Mouse (Mus musculus): ENCODE measurements at regions not wholly inside any gene's neighbourhood (a gene's known extent, or its start where the extent isn't known, plus 50 kb on each side); places are given as distances from the start of the nearest gene placed in this dataset.

DNA sequence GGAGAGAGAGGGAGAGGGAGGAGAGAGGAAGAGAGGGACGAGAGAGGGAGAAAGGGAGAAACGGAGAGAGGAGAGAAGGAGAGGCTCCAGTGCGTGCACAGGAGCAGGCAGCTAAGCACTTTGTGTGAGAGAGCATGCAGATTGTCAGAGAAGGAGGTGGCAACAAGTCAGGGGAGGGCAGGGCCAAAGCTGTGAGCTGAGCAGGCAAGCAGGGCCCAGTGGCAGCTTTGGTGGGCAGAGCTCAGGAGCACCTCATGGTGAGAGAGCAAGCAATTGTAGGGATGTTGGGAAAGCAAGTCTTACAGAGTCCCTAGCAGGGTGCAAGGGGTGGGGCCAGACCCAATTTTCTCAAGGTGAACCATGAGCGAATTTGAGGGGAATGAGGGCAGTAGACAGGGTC, 234.3 kb upstream of the Hey2 start:
- peak overlapping the region; percentile 56 for H3K4me2 ChIP-seq (ENCODE audit: low read depth, low read length)
- peak overlapping the region; percentile 58 for H3K27ac ChIP-seq (ENCODE audit: low read length)
- WGBS, result 23% methylated on average over 4 of the region's 4 CpGs

DNA sequence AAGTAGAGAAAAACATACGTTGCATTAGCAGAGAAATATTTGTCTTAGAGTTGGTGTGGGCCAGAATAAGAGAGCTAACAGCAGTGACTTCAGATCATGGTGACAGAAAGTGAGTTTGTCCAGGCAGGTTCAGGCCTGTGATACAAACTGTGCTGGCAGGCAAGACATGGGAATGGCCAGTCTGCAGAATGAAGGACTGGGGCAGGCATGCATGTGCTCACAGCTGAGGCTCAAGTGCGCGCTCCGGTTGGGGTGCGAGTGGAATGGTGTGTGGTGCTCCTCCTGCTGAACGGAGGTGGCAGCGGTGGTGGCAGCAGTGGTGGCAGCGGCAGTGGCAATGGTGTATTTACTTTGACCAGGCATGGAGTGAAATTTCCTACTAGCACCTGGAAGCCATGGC, 233.8 kb upstream of the Hey2 start:
- Histone ChIP-seq H3K4me3 (ENCODE audit: low read length) (no peak overlapping the region), H3K27ac (ENCODE audit: low read length) (peak overlapping the region; percentile 58), H3K36me3 (ENCODE audit: control insufficient read depth, insufficient read depth) (no peaks in the 10 kb centered on the region), H3K27me3 (ENCODE audit: control insufficient read depth, insufficient read depth, low read length) (no peaks in the 10 kb centered on the region), H3K9ac (ENCODE audit: low read length) (0 out of 2 replicates have a peak overlapping the region, but pooled peaks have one; percentile 9), H3K4me1 (ENCODE audit: control insufficient read depth, insufficient read depth, low read length) (peaks cover 13% of the 10 kb centered on the region), H3K9me3 (replicated peaks; ENCODE audit: control insufficient read depth, low read length) (no peaks in the 10 kb centered on the region), H3K4me2 (ENCODE audit: low read depth, low read length) (peak overlapping the region; percentile 56)
- 31% methylated on average over 8 of the region's 8 CpGs for WGBS
- ATAC-seq (replicated peaks; ENCODE audit: extremely low read depth, insufficient read depth, low FRiP score), result peak; percentile 54

More for the DNA sequence above, 234.3 kb upstream of the Hey2 start:
- no peaks in the 10 kb centered on the region for H3K36me3 ChIP-seq (ENCODE audit: control insufficient read depth, insufficient read depth)
- H3K27me3 ChIP-seq (ENCODE audit: control insufficient read depth, insufficient read depth, low read length), result no peaks in the 10 kb centered on the region
- no peak overlapping the region for H3K4me3 ChIP-seq (ENCODE audit: low read length)
- H3K4me1 ChIP-seq (ENCODE audit: control insufficient read depth, insufficient read depth, low read length), result peaks cover 13% of the 10 kb centered on the region
- 0 out of 2 replicates have a peak overlapping the region, but pooled peaks have one; percentile 9 for H3K9ac ChIP-seq (ENCODE audit: low read length)
- ATAC-seq (replicated peaks; ENCODE audit: extremely low read depth, insufficient read depth, low FRiP score), result peak; percentile 82
- no peaks in the 10 kb centered on the region for H3K9me3 ChIP-seq (replicated peaks; ENCODE audit: control insufficient read depth, low read length)

DNA sequence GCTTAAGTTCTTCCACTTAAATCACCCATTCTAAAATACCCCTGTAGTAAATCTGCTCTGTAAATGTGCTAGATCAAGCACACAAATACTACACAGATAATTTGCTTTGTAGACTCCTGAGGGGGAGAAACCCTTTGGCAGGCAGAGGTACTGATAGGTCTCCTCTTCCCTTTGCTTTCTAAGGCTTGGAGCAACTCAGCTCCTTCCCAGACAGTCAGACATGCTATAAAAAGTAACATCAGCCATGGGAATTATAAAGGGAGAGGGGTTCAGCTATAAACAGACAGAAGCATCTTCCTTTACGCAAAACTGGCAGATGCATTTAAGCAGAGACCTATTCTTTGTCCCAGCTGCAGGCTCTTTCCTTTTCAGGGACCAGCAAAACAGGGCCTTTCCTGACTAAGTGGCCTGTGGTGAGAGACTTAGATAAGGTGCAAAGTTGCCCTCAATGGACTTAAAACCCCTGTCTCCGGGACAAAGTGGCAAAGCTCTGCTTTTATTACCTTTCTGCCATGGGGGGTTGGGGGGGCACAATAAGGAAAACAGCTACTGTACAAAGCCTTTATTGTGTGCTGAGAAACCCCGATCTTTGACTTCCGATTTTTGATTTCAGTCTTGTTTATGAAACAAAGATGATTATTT, 231.5 kb upstream of the Hey2 start:
- Histone ChIP-seq H3K27me3 (ENCODE audit: control insufficient read depth, insufficient read depth, low read length) (no peaks in the 10 kb centered on the region), H3K9me3 (replicated peaks; ENCODE audit: control insufficient read depth, low read length) (no peaks in the 10 kb centered on the region), H3K4me1 (ENCODE audit: control insufficient read depth, insufficient read depth, low read length) (peaks cover 13% of the 10 kb centered on the region), H3K36me3 (ENCODE audit: control insufficient read depth, insufficient read depth) (no peaks in the 10 kb centered on the region), H3K4me2 (ENCODE audit: low read depth, low read length) (no peak overlapping the region), H3K4me3 (ENCODE audit: low read length) (no peak overlapping the region), H3K9ac (ENCODE audit: low read length) (no peak overlapping the region), H3K27ac (ENCODE audit: low read length) (no peak overlapping the region)
- no peak for ATAC-seq (replicated peaks; ENCODE audit: extremely low read depth, insufficient read depth, low FRiP score)
- WGBS, result 43% methylated on average over 4 of the region's 4 CpGs

DNA sequence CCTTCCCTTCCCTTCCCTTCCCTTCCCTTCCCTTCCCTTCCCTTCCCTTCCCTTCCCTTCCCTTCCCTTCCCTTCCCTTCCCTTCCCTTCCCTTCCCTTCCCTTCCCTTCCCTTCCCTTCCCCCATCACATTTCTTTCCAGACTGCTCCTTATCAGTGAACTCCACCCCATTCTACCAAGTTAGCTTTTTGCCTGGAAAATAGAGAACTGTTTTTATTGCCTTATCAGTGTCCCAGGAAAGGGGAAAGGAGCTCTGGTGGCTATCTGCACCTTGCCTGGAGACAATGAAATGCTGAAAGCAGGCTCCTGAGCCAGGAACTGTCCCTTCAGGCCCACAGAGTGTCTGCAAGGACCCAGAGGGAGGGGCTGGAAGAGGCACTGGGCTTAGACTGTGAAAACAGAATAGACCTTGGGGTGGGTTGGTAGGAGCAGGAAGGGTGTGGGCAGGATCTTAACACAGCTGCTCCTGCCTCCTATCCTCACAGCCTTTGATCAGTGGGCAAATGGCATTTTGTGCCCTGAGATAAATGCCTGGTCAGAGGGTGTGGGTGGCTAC, 226.1 kb upstream of the Hey2 start:
- Histone ChIP-seq H3K27me3 (ENCODE audit: control insufficient read depth, insufficient read depth, low read length) (no peaks in the 10 kb centered on the region), H3K9me3 (replicated peaks; ENCODE audit: control insufficient read depth, low read length) (no peaks in the 10 kb centered on the region), H3K4me1 (ENCODE audit: control insufficient read depth, insufficient read depth, low read length) (0 out of 2 replicates have a peak, but pooled peaks cover 3% of the 10 kb centered on the region), H3K4me3 (ENCODE audit: low read length) (no peak overlapping the region), H3K27ac (ENCODE audit: low read length) (no peak overlapping the region), H3K36me3 (ENCODE audit: control insufficient read depth, insufficient read depth) (no peaks in the 10 kb centered on the region), H3K4me2 (ENCODE audit: low read depth, low read length) (no peak overlapping the region), H3K9ac (ENCODE audit: low read length) (no peak overlapping the region)
- ATAC-seq (replicated peaks; ENCODE audit: extremely low read depth, insufficient read depth, low FRiP score), result 0 out of 2 replicates have a peak, but pooled peaks have one; percentile 10

DNA sequence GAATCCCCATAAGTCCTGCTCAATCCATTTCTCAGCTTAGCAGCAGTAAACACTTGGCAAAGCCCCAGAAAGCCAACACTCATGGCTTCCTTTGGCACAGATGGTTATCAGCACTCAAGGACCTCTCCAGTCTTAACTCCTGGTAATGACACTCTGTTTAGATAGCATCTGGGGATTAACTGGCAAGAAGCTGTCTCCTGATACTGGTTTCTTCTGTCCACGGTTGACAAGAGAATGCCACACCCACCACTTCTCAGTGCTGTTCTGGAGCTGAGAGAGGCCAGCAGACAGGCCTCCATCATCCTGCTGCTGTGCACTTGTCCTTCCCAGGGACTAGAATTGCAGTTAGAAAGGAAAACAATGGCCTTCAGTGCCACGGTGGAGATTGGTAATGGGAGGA, 220.1 kb upstream of the Hey2 start:
- no peak overlapping the region for H3K4me2 ChIP-seq (ENCODE audit: low read depth, low read length)
- H3K9ac ChIP-seq (ENCODE audit: low read length), result no peak overlapping the region
- no peak overlapping the region for H3K27ac ChIP-seq (ENCODE audit: low read length)
- H3K4me1 ChIP-seq (ENCODE audit: control insufficient read depth, insufficient read depth, low read length), result no peaks in the 10 kb centered on the region
- no peaks in the 10 kb centered on the region for H3K36me3 ChIP-seq (ENCODE audit: control insufficient read depth, insufficient read depth)
- no peaks in the 10 kb centered on the region for H3K9me3 ChIP-seq (replicated peaks; ENCODE audit: control insufficient read depth, low read length)
- no peak for ATAC-seq (replicated peaks; ENCODE audit: extremely low read depth, insufficient read depth, low FRiP score)
- no peaks in the 10 kb centered on the region for H3K27me3 ChIP-seq (ENCODE audit: control insufficient read depth, insufficient read depth, low read length)
- H3K4me3 ChIP-seq (ENCODE audit: low read length), result no peak overlapping the region
- WGBS, result 14% methylated on average over 2 of the region's 2 CpGs

DNA sequence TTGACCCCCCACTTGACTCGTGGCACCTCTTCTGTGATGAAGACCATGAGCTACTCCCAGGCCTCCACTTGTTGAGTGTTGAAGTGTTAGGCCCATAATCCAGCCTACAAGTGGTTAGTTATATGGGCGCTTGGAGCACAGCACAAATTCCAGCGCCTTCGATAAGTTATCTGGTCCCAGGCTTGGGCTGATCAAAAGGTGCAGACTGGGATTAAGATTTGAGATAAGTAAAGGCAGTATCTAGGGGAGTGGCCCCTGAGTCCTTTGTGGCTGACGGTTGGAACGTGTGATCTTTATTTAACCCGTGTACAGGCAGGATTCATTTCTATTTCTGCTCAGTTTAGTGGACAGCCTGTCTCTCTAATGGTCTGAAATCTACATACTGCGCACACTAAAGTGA, 210.7 kb upstream of the Hey2 start:
- Histone ChIP-seq H3K9me3 (replicated peaks; ENCODE audit: control insufficient read depth, low read length) (no peaks in the 10 kb centered on the region), H3K9ac (ENCODE audit: low read length) (peak overlapping the region; percentile 60), H3K36me3 (ENCODE audit: control insufficient read depth, insufficient read depth) (no peaks in the 10 kb centered on the region), H3K4me1 (ENCODE audit: control insufficient read depth, insufficient read depth, low read length) (peaks cover 8% of the 10 kb centered on the region), H3K27ac (ENCODE audit: low read length) (peak overlapping the region; percentile 92), H3K4me2 (ENCODE audit: low read depth, low read length) (no peak overlapping the region), H3K27me3 (ENCODE audit: control insufficient read depth, insufficient read depth, low read length) (no peaks in the 10 kb centered on the region), H3K4me3 (ENCODE audit: low read length) (no peak overlapping the region)
- peak; percentile 94 for ATAC-seq (replicated peaks; ENCODE audit: extremely low read depth, insufficient read depth, low FRiP score)
- WGBS, result 40% methylated on average over 8 of the region's 8 CpGs

DNA sequence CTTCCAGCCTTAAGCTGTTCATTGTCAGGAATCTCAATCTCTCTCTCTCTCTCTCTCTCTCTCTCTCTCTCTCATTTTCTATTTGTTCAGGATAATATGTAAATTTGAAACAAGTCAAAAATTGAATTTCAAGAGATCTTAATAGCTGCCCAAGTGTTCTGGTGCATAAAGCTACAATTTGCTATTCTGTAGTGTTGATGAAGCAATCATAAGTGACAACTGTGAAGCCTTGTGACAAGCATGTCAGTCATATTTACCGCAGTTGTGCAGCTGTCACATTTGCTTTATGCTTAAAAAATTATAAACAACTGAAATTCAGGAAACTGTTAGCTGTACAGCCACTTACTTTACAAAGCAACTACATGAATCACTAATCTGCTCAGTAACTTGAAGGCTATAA, 208.6 kb upstream of the Hey2 start:
- Histone ChIP-seq H3K36me3 (ENCODE audit: control insufficient read depth, insufficient read depth) (no peaks in the 10 kb centered on the region), H3K9ac (ENCODE audit: low read length) (no peak overlapping the region), H3K4me1 (ENCODE audit: control insufficient read depth, insufficient read depth, low read length) (peaks cover 8% of the 10 kb centered on the region), H3K27me3 (ENCODE audit: control insufficient read depth, insufficient read depth, low read length) (no peaks in the 10 kb centered on the region), H3K27ac (ENCODE audit: low read length) (no peak overlapping the region), H3K9me3 (replicated peaks; ENCODE audit: control insufficient read depth, low read length) (no peaks in the 10 kb centered on the region), H3K4me2 (ENCODE audit: low read depth, low read length) (no peak overlapping the region), H3K4me3 (ENCODE audit: low read length) (no peak overlapping the region)
- ATAC-seq (replicated peaks; ENCODE audit: extremely low read depth, insufficient read depth, low FRiP score), result no peak
- WGBS, result 95% methylated on average over 1 of the region's 1 CpGs

DNA sequence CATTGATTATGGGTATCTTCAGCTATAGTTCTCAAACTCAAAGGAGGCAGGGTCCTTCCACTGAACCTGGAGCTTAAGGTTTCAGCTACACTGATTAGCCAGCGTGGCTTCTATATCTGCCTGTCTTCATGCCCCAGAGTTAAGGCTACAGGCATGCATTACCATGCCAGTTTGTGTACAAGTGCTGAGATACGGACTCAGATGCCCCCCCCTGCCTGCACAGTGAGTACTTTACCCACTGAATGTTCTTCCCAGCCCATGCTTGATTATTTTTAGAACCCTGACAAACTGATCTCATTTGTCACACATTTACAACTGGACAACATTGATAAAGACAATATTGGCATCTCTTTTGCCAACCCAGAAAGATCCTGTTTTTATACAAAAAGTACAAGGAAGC, 206.8 kb upstream of the Hey2 start:
- peak; percentile 63; the same call in 1 of the 2 replicates for ATAC-seq (replicated peaks; ENCODE audit: extremely low read depth, insufficient read depth, low FRiP score)
- H3K4me3 ChIP-seq (ENCODE audit: low read length), result no peak overlapping the region
- H3K4me1 ChIP-seq (ENCODE audit: control insufficient read depth, insufficient read depth, low read length), result peaks cover 8% of the 10 kb centered on the region
- no peak overlapping the region for H3K9ac ChIP-seq (ENCODE audit: low read length)
- no peaks in the 10 kb centered on the region for H3K36me3 ChIP-seq (ENCODE audit: control insufficient read depth, insufficient read depth)
- WGBS, result 34% methylated on average over 2 of the region's 2 CpGs
- H3K27ac ChIP-seq (ENCODE audit: low read length), result peak overlapping the region; percentile 50
- H3K27me3 ChIP-seq (ENCODE audit: control insufficient read depth, insufficient read depth, low read length), result no peaks in the 10 kb centered on the region
- H3K9me3 ChIP-seq (replicated peaks; ENCODE audit: control insufficient read depth, low read length), result no peaks in the 10 kb centered on the region
- no peak overlapping the region for H3K4me2 ChIP-seq (ENCODE audit: low read depth, low read length)

DNA sequence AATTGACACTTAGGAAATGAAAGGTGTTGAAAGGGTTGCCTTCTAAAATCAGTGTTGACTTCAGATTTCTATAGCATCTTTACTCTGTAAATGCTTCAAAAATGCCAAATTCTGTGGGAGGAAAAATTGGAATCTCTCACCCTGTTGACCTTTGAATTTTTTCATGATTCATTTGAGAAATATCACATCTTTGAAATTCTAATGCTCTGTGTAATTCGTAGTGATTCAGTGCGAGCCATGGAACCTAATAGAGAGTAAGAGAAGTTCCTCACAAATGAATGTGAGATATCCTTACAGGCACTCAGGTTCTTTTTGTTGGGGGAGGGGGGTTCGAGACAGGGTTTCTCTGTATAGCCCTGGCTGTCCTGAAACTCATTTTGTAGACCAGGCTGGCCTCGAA, 193.0 kb upstream of the Hey2 start:
- H3K27ac ChIP-seq (ENCODE audit: low read length), result no peak overlapping the region
- no peaks in the 10 kb centered on the region for H3K27me3 ChIP-seq (ENCODE audit: control insufficient read depth, insufficient read depth, low read length)
- no peak for ATAC-seq (replicated peaks; ENCODE audit: extremely low read depth, insufficient read depth, low FRiP score)
- peaks cover 7% of the 10 kb centered on the region for H3K4me1 ChIP-seq (ENCODE audit: control insufficient read depth, insufficient read depth, low read length)
- 69% methylated on average over 4 of the region's 4 CpGs for WGBS
- H3K9me3 ChIP-seq (replicated peaks; ENCODE audit: control insufficient read depth, low read length), result no peaks in the 10 kb centered on the region
- H3K4me3 ChIP-seq (ENCODE audit: low read length), result no peak overlapping the region
- H3K9ac ChIP-seq (ENCODE audit: low read length), result no peak overlapping the region
- no peak overlapping the region for H3K4me2 ChIP-seq (ENCODE audit: low read depth, low read length)
- H3K36me3 ChIP-seq (ENCODE audit: control insufficient read depth, insufficient read depth), result no peaks in the 10 kb centered on the region
